Mouse (Mus musculus) testis, adult 10 weeks (tissue): ENCODE results near the gene 1700001F09Rik. TPM values are rescaled to one million over a fixed set of nuclear protein-coding genes. Genes with fewer than 3 reads are reported as not detected.

Experiments used
- polyA plus RNA-seq: library from polyadenylated mRNA; stranded (reverse); fragments of 350-450 nt; fragmentation: Illumina TruSeq; extraction: RNeasy Lipid Tissue Mini Kit (QIAGEN cat#74804); gene quantifications from one replicate; pipeline ENCODE4 v1.2.3, GENCODE M21; 2014; ENCODE audit warnings: low read depth, low replicate concordance

The 1700001F09Rik gene
- polyA plus RNA-seq: 603 TPM

DNA sequence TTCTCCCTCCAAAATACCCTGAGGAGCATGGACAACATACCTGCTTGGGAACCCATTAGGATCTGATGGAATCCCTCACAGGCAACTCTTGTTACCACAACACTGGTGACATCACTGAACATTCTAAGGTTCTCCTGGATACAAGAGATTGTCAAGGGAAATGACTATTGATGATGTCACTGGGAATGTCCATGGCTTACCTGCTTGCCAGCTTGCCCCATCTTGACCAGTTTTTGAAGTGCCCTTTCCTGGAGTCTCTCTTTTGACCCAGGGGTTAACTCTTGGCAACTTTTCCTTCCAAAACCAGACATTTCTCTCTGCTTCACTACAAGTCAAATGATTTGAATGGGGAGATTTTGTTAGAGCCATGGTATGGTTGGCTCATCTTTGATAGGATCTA, at the start of gene 1700001F09Rik:
1700001F09Rik (minus strand) TSS at position 101 of the 400 bp plus-strand sequence.

DNA sequence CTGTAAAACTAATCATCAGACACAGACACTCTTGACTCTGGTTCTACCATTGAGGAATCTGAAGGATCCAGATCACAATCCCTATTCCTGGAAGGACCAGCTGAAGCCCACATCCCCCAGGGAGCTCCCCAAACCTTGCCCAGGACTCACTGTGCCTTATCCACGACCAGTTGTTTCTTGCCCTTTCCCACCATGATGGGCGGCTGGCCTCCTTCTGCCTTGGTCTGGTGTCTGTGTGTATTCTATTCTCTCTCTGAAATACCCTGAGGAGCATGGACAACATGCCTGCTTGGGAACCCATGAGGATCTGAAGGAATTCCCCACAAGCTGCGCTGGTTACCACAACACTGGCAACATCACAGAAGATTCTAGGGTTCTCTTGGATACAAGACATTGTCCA, 54.1 kb downstream of the 1700001F09Rik start, which contains the start of gene Gm8127:
Gm8127 (minus strand) TSS at position 330 of the 400 bp plus-strand sequence.

Other genes starting within 250 kb of the 1700001F09Rik start
- 9.7 TPM for gene Gm8104, start 247.2 kb downstream of the 1700001F09Rik start, polyA plus RNA-seq
- 3.2 TPM for gene Gm7233, start 167.9 kb downstream of the 1700001F09Rik start, polyA plus RNA-seq
- gene Gm8122, start 112.5 kb downstream of the 1700001F09Rik start, polyA plus RNA-seq: 0.85 TPM
- 38.8 TPM for gene Gm8126, start 89.2 kb downstream of the 1700001F09Rik start, polyA plus RNA-seq
- 40.3 TPM for gene Gm9732, start 72.8 kb downstream of the 1700001F09Rik start, polyA plus RNA-seq
- gene Gm8127, start 54.0 kb downstream of the 1700001F09Rik start, polyA plus RNA-seq: 7.0 TPM
- gene Gm8138, start 68.5 kb upstream of the 1700001F09Rik start, polyA plus RNA-seq: 7.0 TPM
- gene Gm5799, start 195.8 kb upstream of the 1700001F09Rik start, polyA plus RNA-seq: 13.4 TPM
- 1.5 TPM for gene Gm17654, start 231.3 kb upstream of the 1700001F09Rik start, polyA plus RNA-seq